Mouse (Mus musculus): ENCODE results near the gene Pex11g.

Gene Pex11g

GRCm38 (mm10) chr8:3415661-3416060, 51.8 kb downstream of the Pex11g start:
- no peak for DNase-seq (ENCODE audit: low spot score in 2 of 2)

DNA sequence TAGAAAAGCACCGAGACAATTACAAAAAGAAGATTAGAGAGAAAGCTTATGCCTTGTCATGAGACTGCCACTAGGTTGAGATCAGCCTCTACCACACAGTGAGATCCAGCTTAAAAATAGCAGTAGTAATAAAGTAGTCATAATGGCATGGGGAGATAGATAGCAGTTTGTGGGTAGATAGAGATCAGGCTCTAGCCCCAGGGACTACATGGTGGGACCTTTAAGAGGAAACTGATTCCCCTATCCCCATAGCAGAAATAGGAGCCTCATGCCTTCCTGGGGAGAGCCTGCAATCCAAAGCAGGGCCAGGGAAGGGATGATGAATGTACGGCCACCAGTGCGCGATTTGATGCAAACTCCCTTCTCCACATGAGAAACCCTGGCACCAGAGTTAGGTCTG, 52.2 kb downstream of the Pex11g start:
- DNase-seq (ENCODE audit: low spot score in 2 of 2): no peak

DNA sequence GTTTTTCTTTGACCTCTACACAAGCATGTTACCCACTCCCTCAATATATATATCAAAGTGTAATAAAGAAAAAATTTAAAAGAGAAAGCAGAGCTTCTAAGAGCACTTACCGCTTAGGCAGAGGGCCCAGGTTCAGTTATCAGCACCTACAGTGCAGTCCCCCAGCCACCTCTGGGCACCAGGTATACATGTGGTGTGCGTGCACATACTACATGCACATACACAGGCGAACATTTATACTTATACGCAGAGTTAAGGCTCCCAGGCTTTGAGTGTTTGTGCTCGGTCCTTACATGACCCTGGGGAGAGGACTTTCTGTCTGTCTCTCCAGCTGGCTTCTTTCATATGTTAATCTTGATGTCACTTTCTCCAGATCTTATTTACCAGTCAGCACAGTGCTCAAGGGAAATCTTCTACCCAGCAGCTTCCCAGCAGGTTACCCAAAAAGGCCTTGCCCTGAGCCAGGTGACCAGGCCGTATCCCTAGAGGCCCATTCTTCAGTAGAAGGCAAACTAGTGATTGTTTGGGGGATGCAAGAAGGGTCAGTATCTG, 52.8 kb downstream of the Pex11g start:
- DNase-seq (ENCODE audit: low spot score in 2 of 2): no peak

GRCm38 (mm10) chr8:3412816-3413215, 54.7 kb downstream of the Pex11g start:
- no peak for DNase-seq (ENCODE audit: low spot score in 2 of 2)

DNA sequence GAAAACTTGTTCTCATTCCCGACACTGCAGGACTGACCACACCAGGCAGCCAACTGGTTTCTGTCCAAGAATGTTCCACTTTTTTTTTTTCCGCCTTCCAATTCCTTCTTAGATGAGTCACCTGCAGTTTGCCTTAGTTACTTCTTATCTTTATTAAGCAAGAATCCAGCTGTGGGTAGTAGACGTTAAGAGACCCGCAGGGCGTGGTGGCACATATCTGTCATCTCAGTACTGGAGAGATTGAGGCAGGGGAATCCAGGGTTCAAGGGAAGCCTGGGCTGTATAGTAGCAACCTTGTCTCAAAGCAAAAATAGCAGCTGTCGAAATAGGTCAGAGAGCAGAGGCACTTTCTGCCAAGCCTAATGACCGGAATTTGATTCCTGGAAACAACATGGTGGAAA, 55.6 kb downstream of the Pex11g start:
- DNase-seq (ENCODE audit: low spot score in 2 of 2): no peak

DNA sequence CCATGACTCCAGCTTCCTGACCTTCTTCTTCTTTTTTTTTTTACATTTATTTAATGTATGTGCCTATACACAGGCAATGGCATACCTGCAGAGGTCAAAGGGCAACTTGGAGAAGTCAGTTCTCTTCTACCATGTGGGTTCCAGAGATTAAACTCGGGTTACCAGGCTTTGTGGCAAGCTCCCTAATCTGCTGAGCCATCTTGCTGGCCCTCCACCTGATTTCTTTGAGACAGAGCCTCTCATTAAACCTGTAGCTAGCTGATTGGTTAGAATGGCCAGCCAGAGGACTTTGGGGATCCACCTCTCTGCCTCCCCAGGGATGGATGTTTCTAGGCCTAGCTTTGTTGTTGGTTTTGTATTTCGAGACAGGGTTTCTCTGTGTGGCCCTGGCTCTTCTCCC, 56.4 kb downstream of the Pex11g start:
- no peak for DNase-seq (ENCODE audit: low spot score in 2 of 2)

DNA sequence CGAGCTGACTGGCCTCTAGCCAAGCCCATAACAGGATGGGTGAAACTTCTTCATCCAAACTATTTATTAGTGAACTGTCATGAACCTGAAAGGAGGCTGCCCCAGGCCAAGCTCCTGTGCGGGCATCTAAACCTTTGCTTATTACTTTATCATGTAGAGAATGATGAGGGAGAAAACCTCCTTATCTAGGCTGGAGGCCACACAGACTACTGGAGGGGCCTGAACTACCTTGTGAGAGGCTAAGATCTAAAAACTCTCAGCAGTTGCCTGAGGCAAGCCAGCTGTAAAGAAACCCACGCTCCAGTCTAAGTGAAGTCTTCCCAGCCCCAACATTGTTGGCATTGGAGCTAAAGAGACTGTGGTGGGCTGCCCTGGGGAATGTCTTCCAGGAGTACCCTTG, 60.1 kb downstream of the Pex11g start:
- DNase-seq (ENCODE audit: low spot score in 2 of 2): no peak

Measured in frontal cortex, postnatal 25 days (tissue).